Mouse (Mus musculus) megakaryocyte, embryonic 14.5 days (primary cell): Measurements from ENCODE around the gene 4930432M17Rik. TPM values are rescaled to one million over a fixed set of nuclear protein-coding genes. Genes with fewer than 3 reads are reported as not detected.

Source experiments
- H3K27me3 ChIP-seq: replicated peaks from 2 replicates; pipeline ENCODE3; 2012; ENCODE audit warnings: inconsistent platforms
- H3K36me3 ChIP-seq: replicated peaks from 2 replicates; pipeline ENCODE3; 2012; ENCODE audit warnings: low read length, inconsistent platforms, mixed read lengths
- H3K4me1 ChIP-seq: 2 replicates; pipeline ENCODE4 v1.6.1; 2012; ENCODE audit warnings: inconsistent platforms
- H3K4me3 ChIP-seq: replicated peaks from 2 replicates; pipeline ENCODE3; 2012; ENCODE audit warnings: moderate library complexity, mild to moderate bottlenecking, inconsistent platforms
- H3K9me3 ChIP-seq: 2 replicates; pipeline ENCODE4 v1.6.1; 2012; ENCODE audit warnings: inconsistent platforms
- FLI1 ChIP-seq: IDR thresholded peaks from 2 replicates; pipeline ENCODE4 v1.6.1; 2012; ENCODE audit warnings: low read length, inconsistent platforms, mixed read lengths
- GATA1 ChIP-seq: IDR thresholded peaks from 3 replicates; pipeline ENCODE4 v1.6.1; 2012; ENCODE audit warnings: mixed read lengths, low read length, inconsistent platforms, borderline replicate concordance
- polyA plus RNA-seq: library from polyadenylated mRNA; stranded (reverse); fragments of >175 nt; gene quantifications from 2 replicates; pipeline ENCODE4 v1.2.3, GENCODE M21; 2012; ENCODE audit warnings: low replicate concordance; ENCODE audit not compliant: insufficient read depth

The 4930432M17Rik gene
- polyA plus RNA-seq, 1 experiment: not detected

GRCm38 (mm10) chr3:121685985-121686384, 15.4 kb downstream of the 4930432M17Rik start:
- no peaks in the 10 kb centered on the region for H3K9me3 ChIP-seq
- no peaks in the 10 kb centered on the region for H3K36me3 ChIP-seq
- no peak for TF ChIP-seq FLI1
- no peak for TF ChIP-seq GATA1
- no peaks in the 10 kb centered on the region for H3K4me1 ChIP-seq
- H3K4me3 ChIP-seq: no peak overlapping the region
- peaks cover 30% of the 10 kb centered on the region for H3K27me3 ChIP-seq

GRCm38 (mm10) chr3:121686408-121686911, 15.9 kb downstream of the 4930432M17Rik start:
- no peaks in the 10 kb centered on the region for H3K9me3 ChIP-seq
- no peaks in the 10 kb centered on the region for H3K36me3 ChIP-seq
- H3K4me3 ChIP-seq: no peak overlapping the region
- peaks cover 29% of the 10 kb centered on the region for H3K27me3 ChIP-seq
- no peak for TF ChIP-seq GATA1
- no peak for TF ChIP-seq FLI1
- no peaks in the 10 kb centered on the region for H3K4me1 ChIP-seq

GRCm38 (mm10) chr3:121687741-121688140, 17.2 kb downstream of the 4930432M17Rik start:
- no peaks in the 10 kb centered on the region for H3K36me3 ChIP-seq
- no peak overlapping the region for H3K4me3 ChIP-seq
- no peaks in the 10 kb centered on the region for H3K9me3 ChIP-seq
- no peak for TF ChIP-seq FLI1
- no peak for TF ChIP-seq GATA1
- no peaks in the 10 kb centered on the region for H3K4me1 ChIP-seq
- H3K27me3 ChIP-seq: peaks cover 30% of the 10 kb centered on the region

DNA sequence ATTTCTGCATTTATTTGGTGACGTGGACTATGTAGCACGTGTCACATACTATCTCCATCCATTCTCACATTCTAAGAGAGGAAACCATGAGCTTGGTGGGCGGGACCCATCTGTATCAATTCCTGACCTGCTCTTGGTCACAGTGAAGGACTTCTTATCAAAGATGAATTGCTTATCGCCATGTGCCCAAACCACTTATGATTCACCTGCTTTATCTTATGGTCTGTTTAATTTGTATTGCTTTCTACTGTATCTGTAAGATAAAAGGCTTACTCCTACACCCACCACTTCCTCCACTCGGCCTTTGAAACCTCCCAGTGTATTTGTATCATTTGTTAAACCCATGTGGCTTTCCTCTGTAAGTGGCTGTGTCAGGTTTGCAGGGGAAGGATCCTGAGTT, 18.5 kb downstream of the 4930432M17Rik start:
- Histone ChIP-seq H3K9me3 (no peaks in the 10 kb centered on the region), H3K4me3 (no peak overlapping the region), H3K4me1 (no peaks in the 10 kb centered on the region), H3K27me3 (peaks cover 40% of the 10 kb centered on the region), H3K36me3 (no peaks in the 10 kb centered on the region)
- no peak for TF ChIP-seq FLI1
- no peak for TF ChIP-seq GATA1

DNA sequence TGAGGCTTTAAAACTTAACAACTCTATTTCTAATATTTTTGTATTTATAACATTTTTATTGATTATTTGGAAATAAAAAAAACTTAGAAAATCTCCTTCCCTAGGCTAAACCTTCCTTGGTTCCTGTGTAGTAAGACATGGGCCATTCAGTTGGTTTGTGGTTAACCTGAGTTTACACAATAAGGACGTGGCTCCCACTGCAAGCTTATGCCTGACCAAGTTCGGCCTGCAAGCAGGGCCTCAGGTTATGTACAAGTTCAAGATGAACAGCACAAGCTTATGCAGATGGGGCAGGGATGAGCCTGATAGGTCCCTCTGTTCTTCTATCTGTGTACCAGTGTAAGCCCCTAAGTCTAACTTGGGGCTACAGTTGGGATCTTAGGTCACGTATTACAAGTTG, 19.1 kb downstream of the 4930432M17Rik start:
- H3K4me1 ChIP-seq: no peaks in the 10 kb centered on the region
- no peaks in the 10 kb centered on the region for H3K9me3 ChIP-seq
- peaks cover 38% of the 10 kb centered on the region for H3K27me3 ChIP-seq
- H3K36me3 ChIP-seq: no peaks in the 10 kb centered on the region
- H3K4me3 ChIP-seq: no peak overlapping the region
- TF ChIP-seq GATA1 (no peak), FLI1 (no peak)

DNA sequence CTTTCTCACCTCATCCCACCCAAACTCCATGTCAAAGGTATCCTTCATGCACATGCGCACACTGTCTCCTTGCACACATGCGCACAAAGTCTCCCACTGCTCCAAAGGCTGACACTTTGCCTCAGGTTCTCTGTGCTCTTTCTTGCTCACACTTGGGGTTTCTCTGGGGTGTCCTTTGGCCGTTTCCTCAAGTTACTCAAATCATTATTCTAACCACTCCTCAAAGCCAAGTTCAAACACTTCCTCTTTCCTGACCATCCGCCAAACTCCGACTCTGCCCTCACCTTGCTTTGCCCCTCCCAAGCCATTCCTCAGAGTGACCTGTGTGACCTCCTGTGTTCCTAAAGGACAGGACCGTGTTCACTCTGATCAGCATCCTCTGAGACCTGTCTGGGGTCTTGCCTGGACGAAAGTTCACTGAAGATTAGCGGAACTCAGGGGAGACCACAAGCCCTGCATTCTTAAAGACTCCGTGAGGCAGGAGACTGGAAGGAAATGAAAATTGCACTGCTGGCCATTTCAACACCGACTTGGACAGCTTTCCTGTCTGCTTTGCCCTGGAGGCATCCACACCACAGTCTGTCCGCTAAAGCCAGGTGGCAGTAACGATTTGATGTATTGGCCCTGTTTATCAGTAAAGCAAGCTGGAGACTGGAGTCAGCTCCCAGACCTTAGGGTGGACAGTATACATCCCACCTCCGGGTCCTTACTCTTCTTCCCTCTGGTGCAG, 22.6 kb downstream of the 4930432M17Rik start:
- Histone ChIP-seq H3K9me3 (no peaks in the 10 kb centered on the region), H3K4me3 (peak overlapping the region; percentile 40), H3K27me3 (peaks cover 26% of the 10 kb centered on the region), H3K36me3 (no peaks in the 10 kb centered on the region), H3K4me1 (peaks cover 7% of the 10 kb centered on the region)
- no peak for TF ChIP-seq FLI1
- no peak for TF ChIP-seq GATA1

GRCm38 (mm10) chr3:121693746-121694145, 23.2 kb downstream of the 4930432M17Rik start:
- Histone ChIP-seq H3K4me1 (peaks cover 7% of the 10 kb centered on the region), H3K36me3 (no peaks in the 10 kb centered on the region), H3K9me3 (no peaks in the 10 kb centered on the region), H3K4me3 (no peak overlapping the region), H3K27me3 (peaks cover 31% of the 10 kb centered on the region)
- TF ChIP-seq FLI1: no peak
- TF ChIP-seq GATA1: no peak

DNA sequence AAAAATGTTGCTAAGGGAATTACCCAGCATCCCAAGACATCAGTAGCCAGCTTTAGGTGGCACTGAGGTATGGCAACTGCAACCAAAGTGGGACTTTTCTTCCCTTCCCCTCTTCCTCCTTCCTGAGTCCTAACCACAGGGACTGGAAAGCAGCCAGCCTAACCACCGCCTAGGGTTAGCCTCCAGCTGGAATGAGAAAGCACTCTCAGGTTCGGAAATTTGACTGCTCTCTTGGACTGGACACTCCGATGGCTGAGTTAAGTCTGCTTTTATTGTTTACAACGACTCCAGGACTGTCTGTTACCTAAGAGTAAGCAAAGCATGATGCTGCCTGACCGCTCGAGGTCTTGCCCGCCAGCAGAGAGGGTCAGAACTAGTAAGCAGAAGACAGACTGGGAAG, 26.6 kb downstream of the 4930432M17Rik start:
- Histone ChIP-seq H3K4me1 (peaks cover 7% of the 10 kb centered on the region), H3K27me3 (peaks cover 57% of the 10 kb centered on the region), H3K4me3 (no peak overlapping the region), H3K36me3 (no peaks in the 10 kb centered on the region), H3K9me3 (no peaks in the 10 kb centered on the region)
- TF ChIP-seq GATA1 (no peak), FLI1 (no peak)

DNA sequence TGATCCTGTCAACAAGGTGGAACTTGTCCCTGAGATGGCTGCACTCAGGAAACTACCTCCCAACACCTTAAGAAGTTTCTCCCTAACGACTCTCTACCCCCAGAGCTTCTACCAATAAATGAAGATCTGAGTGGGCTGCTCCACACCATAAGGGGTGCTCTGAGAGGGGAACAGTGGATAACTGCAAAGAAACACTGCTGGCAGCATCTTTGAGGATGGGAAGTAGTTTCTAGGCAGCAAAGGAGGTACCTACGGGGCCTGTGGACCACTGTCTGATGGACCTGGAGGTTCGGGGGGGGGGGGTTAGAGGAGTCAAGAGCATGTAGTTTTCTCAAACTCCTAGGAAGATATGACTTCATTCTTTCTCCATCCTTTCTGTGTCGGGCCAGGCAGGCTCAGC, 28.8 kb downstream of the 4930432M17Rik start:
- TF ChIP-seq GATA1 (no peak), FLI1 (no peak)
- Histone ChIP-seq H3K4me3 (no peak overlapping the region), H3K9me3 (no peaks in the 10 kb centered on the region), H3K27me3 (peaks cover 46% of the 10 kb centered on the region), H3K36me3 (no peaks in the 10 kb centered on the region), H3K4me1 (peaks cover 7% of the 10 kb centered on the region)

- TF ChIP-seq GATA1 (no peak), FLI1 (no peak)
- Histone ChIP-seq H3K27me3 (peaks cover 46% of the 10 kb centered on the region), H3K4me3 (no peak overlapping the region)
Observed at GRCm38 (mm10) chr3:121699849-121700248, 29.3 kb downstream of the 4930432M17Rik start.

GRCm38 (mm10) chr3:121700364-121700952, 29.9 kb downstream of the 4930432M17Rik start:
- Histone ChIP-seq H3K4me3 (no peak overlapping the region), H3K27me3 (peaks cover 46% of the 10 kb centered on the region), H3K4me1 (peaks cover 7% of the 10 kb centered on the region), H3K36me3 (no peaks in the 10 kb centered on the region), H3K9me3 (no peaks in the 10 kb centered on the region)
- no peak for TF ChIP-seq GATA1
- TF ChIP-seq FLI1: no peak

More at GRCm38 (mm10) chr3:121699849-121700248, 29.3 kb downstream of the 4930432M17Rik start:
- Histone ChIP-seq H3K36me3 (no peaks in the 10 kb centered on the region), H3K4me1 (peaks cover 7% of the 10 kb centered on the region), H3K9me3 (no peaks in the 10 kb centered on the region)
